Mouse (Mus musculus) olfactory bulb, adult 2 months (tissue): ENCODE data around the gene Cntn4.

Experiments used
- CTCF ChIP-seq: fragments of 200-500 bp; IDR thresholded peaks from 2 replicates; pipeline ENCODE4 v1.5.1; 2012; ENCODE audit warnings: low read depth, mild to moderate bottlenecking, low read length, moderate library complexity; ENCODE audit not compliant: insufficient read depth
- POLR2A ChIP-seq: fragments of 200-500 bp; IDR thresholded peaks from 2 replicates; pipeline ENCODE4 v1.6.1; 2012; ENCODE audit warnings: mild to moderate bottlenecking, low read depth, low read length, moderate library complexity; ENCODE audit not compliant: insufficient read depth

GRCm38 (mm10) chr6:106431466-106431865 lies 754.0 kb downstream of the Cntn4 start:
- no peak for TF ChIP-seq CTCF
- TF ChIP-seq POLR2A, result no peak
